ENCODE assay signal across 8 mouse cellular contexts in the genomic region with DNA sequence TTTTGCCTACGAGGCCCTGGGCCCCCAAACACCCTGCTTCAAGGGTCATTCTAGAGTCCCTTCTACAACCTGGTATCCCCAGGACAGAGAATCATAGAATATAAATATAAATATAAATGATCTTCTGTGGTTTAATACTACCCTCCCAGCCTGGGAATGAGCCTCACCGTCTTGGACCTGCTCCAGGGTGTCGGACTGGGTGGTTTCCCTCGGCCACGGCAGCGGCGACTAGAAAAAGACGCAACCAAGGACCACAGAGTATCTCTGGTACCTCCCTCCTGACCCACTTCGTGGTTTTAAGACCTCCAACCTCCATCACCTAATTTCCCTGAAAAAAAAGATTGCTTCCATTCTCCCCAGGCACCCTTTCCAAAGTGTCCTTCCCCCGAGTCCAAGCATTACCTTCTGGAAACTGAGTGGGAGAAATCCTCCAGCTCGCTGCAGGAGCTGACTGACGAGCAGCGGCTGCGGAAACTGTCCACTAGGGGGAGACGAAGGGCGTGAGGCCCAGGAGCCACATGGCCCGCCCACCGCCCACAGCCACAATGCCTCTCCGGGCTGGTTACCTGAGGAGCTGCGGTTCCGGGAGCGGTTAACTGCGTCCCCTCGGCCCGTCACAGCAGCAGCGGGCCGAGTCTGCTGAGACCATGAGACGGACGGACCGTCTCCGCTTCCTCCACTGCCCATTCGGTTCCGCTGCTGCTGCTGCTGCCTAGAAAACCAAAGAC. TPM values are rescaled to one million over a fixed set of nuclear protein-coding genes. Genes with fewer than 3 reads are reported as not detected.
A peak's percentile ranks its signal among the peaks of the same experiment; 100 is the strongest.
DNase-seq lines count a peak whose midpoint lies in the region; ATAC-seq and TF ChIP-seq lines count a peak whose summit lies in the region.

No protein-coding gene starts in this region.

- peaks cover 28% of the 10 kb centered on the region for H3K4me1 ChIP-seq in hindbrain, embryonic 10.5 days (replicated peaks)
- peaks cover 5% of the 10 kb centered on the region for H3K4me1 ChIP-seq in lung, postnatal 0 days (ENCODE audit: insufficient read depth, low read depth, low read length)

- peak; percentile 86 for DNase-seq in MN1 (ENCODE audit: low spot score)
- DNase-seq in cerebellum, adult 9-10 months, result peak; percentile 89
- DNase-seq in hindbrain, embryonic 10.5 days (ENCODE audit: low spot score), result peak; percentile 88
- DNase-seq in layer of hippocampus, postnatal 10 days (ENCODE audit: low spot score in 2 of 2), result peak; percentile 93
- DNase-seq in lung, postnatal 0 days (ENCODE audit: low spot score), result peak; percentile 87
- peak; percentile 84 for DNase-seq in ovary, postnatal 36 days (ENCODE audit: low spot score)
- peak; percentile 88 for DNase-seq in thymus, postnatal 14 days

- peaks cover 7% of the 10 kb centered on the region; the same call in 1 of the 2 replicates for H3K36me3 ChIP-seq in hindbrain, embryonic 10.5 days
- no peaks in the 10 kb centered on the region for H3K36me3 ChIP-seq in lung, postnatal 0 days (ENCODE audit: insufficient read depth, low read length)

- peaks cover 27% of the 10 kb centered on the region for H3K27me3 ChIP-seq in hindbrain, embryonic 10.5 days (ENCODE audit: insufficient read depth, poor library complexity, severe bottlenecking)
- H3K27me3 ChIP-seq in lung, postnatal 0 days (replicated peaks; ENCODE audit: insufficient read depth, low read length), result 0 out of 2 replicates have a peak, but pooled peaks cover 5% of the 10 kb centered on the region

- H3K27ac ChIP-seq in hindbrain, embryonic 10.5 days, result peak overlapping the region; percentile 70
- no peak overlapping the region for H3K27ac ChIP-seq in lung, postnatal 0 days (ENCODE audit: low read length)

- peak overlapping the region; percentile 54 for H3K4me3 ChIP-seq in hindbrain, embryonic 10.5 days
- peak overlapping the region; percentile 20 for H3K4me3 ChIP-seq in lung, postnatal 0 days (ENCODE audit: low read depth, low read length)

- 21% methylated on average over 33 of the region's 33 CpGs for WGBS in hindbrain, embryonic 10.5 days
- WGBS in lung, postnatal 0 days, result 19% methylated on average over 33 of the region's 33 CpGs

- TF ChIP-seq EP300 in lung, postnatal 0 days (IDR thresholded peaks at IDR 0.05), result no peak

- peak; percentile 80 for ATAC-seq in frontal cortex, adult (ENCODE audit: low TSS enrichment)
- peak; percentile 75 for ATAC-seq in lung, postnatal 0 days

- no peaks in the 10 kb centered on the region for H3K9me3 ChIP-seq in hindbrain, embryonic 10.5 days
- no peaks in the 10 kb centered on the region for H3K9me3 ChIP-seq in lung, postnatal 0 days (ENCODE audit: low read length)

- peak overlapping the region; percentile 69 for H3K4me2 ChIP-seq in lung, postnatal 0 days (replicated peaks; ENCODE audit: low read depth, low read length)

- no peak overlapping the region for H3K9ac ChIP-seq in lung, postnatal 0 days (replicated peaks; ENCODE audit: low read depth)

- TF ChIP-seq CTCF in lung, postnatal 0 days (IDR thresholded peaks at IDR 0.05), result peak; percentile 96

RNA-seq across cellular contexts. Expression of a gene that starts 18.2 kb away (rescaled TPM):
- 36.8 and 39.2 TPM in 2 replicates for polyA plus RNA-seq in hindbrain, embryonic 10.5 days (2016; fragmentation: Nextera tagmentation; extraction: Ambion mirVana)
- 10 to 100 TPM; 11.9 to 14.4 TPM for total RNA-seq in layer of hippocampus, postnatal 10 days (2021)
- polyA plus RNA-seq in lung, postnatal 0 days (2015; fragmentation: Nextera tagmentation; extraction: Ambion mirVana), result 17.6 and 19.0 TPM in 2 replicates

RNA-seq across cellular contexts. Expression of a gene that starts 20.9 kb away (rescaled TPM):
- 1.0 and 1.5 TPM in 2 replicates for polyA plus RNA-seq in hindbrain, embryonic 10.5 days (2016; fragmentation: Nextera tagmentation; extraction: Ambion mirVana)
- total RNA-seq in layer of hippocampus, postnatal 10 days (2021), result 10 to 100 TPM; 22.0 to 27.9 TPM
- polyA plus RNA-seq in lung, postnatal 0 days (2015; fragmentation: Nextera tagmentation; extraction: Ambion mirVana), result 45.6 and 51.1 TPM in 2 replicates

RNA-seq across cellular contexts. Expression of a gene that starts 33.7 kb away (rescaled TPM):
- 3.5 and 7.3 TPM in 2 replicates for polyA plus RNA-seq in hindbrain, embryonic 10.5 days (2016; fragmentation: Nextera tagmentation; extraction: Ambion mirVana)
- 100 to 1,000 TPM; 106 to 112 TPM for total RNA-seq in layer of hippocampus, postnatal 10 days (2021)
- polyA plus RNA-seq in lung, postnatal 0 days (2015; fragmentation: Nextera tagmentation; extraction: Ambion mirVana), result 1.1 and 1.2 TPM in 2 replicates

RNA-seq across cellular contexts. Expression of a gene that starts 52.3 kb away (rescaled TPM):
- 0.26 and 0.31 TPM in 2 replicates for polyA plus RNA-seq in hindbrain, embryonic 10.5 days (2016; fragmentation: Nextera tagmentation; extraction: Ambion mirVana)
- 1 to 10 TPM; 1.5 to 2.2 TPM for total RNA-seq in layer of hippocampus, postnatal 10 days (2021)
- polyA plus RNA-seq in lung, postnatal 0 days (2015; fragmentation: Nextera tagmentation; extraction: Ambion mirVana), result 4.3 and 5.7 TPM in 2 replicates

Comparison
In these comparisons a context has a peak if more than half of its experiments do, and no peak if none do; other contexts are left out.
1. RNA of a gene that starts 20.9 kb away (polyA plus RNA-seq): 45.6 to 51.1 TPM in lung, postnatal 0 days; 1.0 to 1.5 TPM in hindbrain, embryonic 10.5 days; every median in the first group is over 10 times any median in the second.
2. Peak in every context shown above with its lines, with median percentiles within 50 percentile points of each other: DNase-seq.